ENCODE assay signal across 8 mouse cellular contexts in the genomic region with DNA sequence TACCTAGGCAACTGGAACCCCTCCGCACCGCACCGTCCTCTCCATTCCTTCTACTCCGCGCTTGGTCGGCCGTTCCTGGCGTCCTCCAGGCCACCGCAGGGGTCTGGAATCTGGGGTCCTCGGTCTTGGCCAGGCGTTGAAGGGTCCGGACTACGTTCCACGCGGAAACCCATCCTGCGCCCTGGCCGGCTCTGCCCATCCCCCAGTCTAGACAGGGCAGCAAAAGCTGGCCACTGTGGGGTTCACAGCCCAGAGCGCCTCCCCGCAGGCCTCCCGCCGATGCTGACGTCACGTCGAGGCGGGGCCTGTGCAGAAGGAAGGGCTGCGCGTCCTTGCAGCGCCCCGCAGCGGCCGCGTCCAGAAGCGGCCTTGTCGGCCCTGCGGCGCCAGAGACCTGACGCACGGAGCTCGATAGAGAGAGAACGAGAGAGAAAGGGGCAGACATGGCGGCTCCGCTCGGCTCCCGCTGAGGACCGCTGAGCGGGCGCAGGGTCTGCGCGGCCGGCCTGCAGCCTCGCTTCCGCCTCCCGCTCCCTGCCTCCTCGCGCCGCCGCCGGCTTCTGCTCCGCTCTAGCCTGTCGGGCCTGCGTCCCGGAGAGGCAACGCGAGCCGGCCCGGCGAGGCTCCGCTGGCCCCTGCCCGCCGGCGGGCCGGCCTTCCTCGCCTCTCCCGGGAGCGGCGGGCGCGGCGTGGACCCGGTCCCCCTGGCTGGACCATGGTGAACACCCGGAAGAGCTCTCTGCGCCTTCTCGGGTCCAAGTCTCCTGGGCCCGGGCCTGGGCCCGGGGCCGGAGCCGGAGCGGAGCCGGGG. TPM values are rescaled to one million over a fixed set of nuclear protein-coding genes. Genes with fewer than 3 reads are reported as not detected.
DNase-seq lines count a peak whose midpoint lies in the region; ATAC-seq lines count a peak whose summit lies in the region.

Gene Atad2b, plus strand, starts transcription at position 360 of the 811 bp plus-strand sequence.

- no peaks in the 10 kb centered on the region for H3K27me3 ChIP-seq in intestine, embryonic 14.5 days (replicated peaks; ENCODE audit: control insufficient read depth, insufficient read depth, low read length)

- peaks cover 11% of the 10 kb centered on the region for H3K4me1 ChIP-seq in intestine, embryonic 14.5 days (replicated peaks; ENCODE audit: control insufficient read depth, insufficient read depth, low read length)

- H3K9ac ChIP-seq in intestine, embryonic 14.5 days (ENCODE audit: low read length), result peak within 1 kb of the TSS; percentile 97

- under 1% methylated on average over 82 of the region's 89 CpGs for WGBS in intestine, embryonic 14.5 days

- H3K4me2 ChIP-seq in intestine, embryonic 14.5 days (ENCODE audit: low read length), result peak within 1 kb of the TSS; percentile 57

- H3K4me3 ChIP-seq in intestine, embryonic 14.5 days (ENCODE audit: low read depth, low read length), result peak within 1 kb of the TSS; percentile 95

- peak; percentile 99 for ATAC-seq in intestine, embryonic 14.5 days (replicated peaks; ENCODE audit: low FRiP score, low TSS enrichment, low read depth)

- no peaks in the 10 kb centered on the region for H3K36me3 ChIP-seq in intestine, embryonic 14.5 days (ENCODE audit: control insufficient read depth, insufficient read depth, low read length)

- H3K27ac ChIP-seq in intestine, embryonic 14.5 days (ENCODE audit: low read depth), result peak within 1 kb of the TSS; percentile 98

- no peaks in the 10 kb centered on the region for H3K9me3 ChIP-seq in intestine, embryonic 14.5 days (ENCODE audit: control insufficient read depth, low read length)

- intact Hi-C loops in left cerebral cortex, postnatal 14 days (cut with DNase I), result loop anchor here (5.0 kb wide), 1 partner anchor 75 kb away; the partner anchor contains the start of genes Fkbp1b and Wdcp

- peak; percentile 99 for DNase-seq in adrenal gland, adult (ENCODE audit: inconsistent age in 2 of 2, low spot score in 1 of 2)
- DNase-seq in embryo, embryonic 10.5 days (ENCODE audit: low spot score), result peak; percentile 96
- DNase-seq in gastrocnemius, postnatal 25 days, result peak; percentile 97
- DNase-seq in intestine, embryonic 14.5 days (ENCODE audit: low spot score), result peak; percentile 95
- DNase-seq in left cerebral cortex, postnatal 14 days (ENCODE audit: low spot score in 2 of 2), result peak; percentile 95 to 98
- peak; percentile 98 for DNase-seq in mesoderm, embryonic 11.5 days (ENCODE audit: low read depth, low spot score)
- peak; percentile 94 to 95 for DNase-seq in right cerebral cortex, postnatal 36 days (ENCODE audit: low spot score in 2 of 2)
- DNase-seq in yolk sac, embryonic 10.5 days (ENCODE audit: low spot score), result peak; percentile 93

RNA-seq across cellular contexts. Expression of gene Atad2b, which starts in this region (rescaled TPM):
- 10 to 100 TPM; 16.0 to 16.6 TPM for total RNA-seq in gastrocnemius, postnatal 25 days (2021)
- 15.1 and 16.5 TPM in 2 replicates for polyA plus RNA-seq in intestine, embryonic 14.5 days (2014; fragmentation: Nextera tagmentation; extraction: Ambion mirVana)
- 10 to 100 TPM; 24.6 to 24.7 TPM for total RNA-seq in left cerebral cortex, postnatal 14 days (2021)

Comparison
In these comparisons a context has a peak if more than half of its experiments do, and no peak if none do; other contexts are left out.
1. Peak in every context shown above with its lines: DNase-seq, ATAC-seq, H3K4me3 ChIP-seq and H3K27ac ChIP-seq.